ENCODE assay signal across 24 mouse cellular contexts in genomic region chr6:81621028-81621427, GRCm38 (mm10).
DNase-seq lines count a peak whose midpoint lies in the region; ATAC-seq and TF ChIP-seq lines count a peak whose summit lies in the region.
"Had no signal": no experiment of that assay in that cellular context is flagged by ENCODE, and none has a peak within 500 bp of the region (broad histone marks: within the 10 kb centered on the region; RNA-seq: fewer than 3 reads in every experiment).

No protein-coding gene starts in this region.

- DNase-seq in frontal cortex, postnatal 14 days (ENCODE audit: low spot score in 2 of 2): no peak
- peak; percentile 7 for DNase-seq in Muller cell, postnatal 12 days (ENCODE audit: inconsistent ontology term)
- no peak for DNase-seq in heart, postnatal 4 days
- DNase-seq: adrenal gland, adult 2 months; adrenal gland, postnatal 10 days; adrenal gland, postnatal 25 days; B cell, adult 2 months; cerebellum, adult 11 months; cerebellum, adult 18-20 months; cerebellum, adult 8-10 months; cerebellum, adult 9-11 months; cerebellum, postnatal 14 days; cerebellum, postnatal 36 days; embryo, embryonic 11 days had no signal

- H3K4me3 ChIP-seq in olfactory bulb, adult 2 months (ENCODE audit: insufficient read depth, low read depth, low read length): no peak overlapping the region
- H3K4me3 ChIP-seq: embryonic facial prominence, embryonic 13.5 days; embryonic facial prominence, embryonic 15.5 days; erythroblast, embryonic 14.5 days; forebrain, embryonic 10.5 days; forebrain, embryonic 12.5 days had no signal

- H3K4me1 ChIP-seq in olfactory bulb, adult 2 months (ENCODE audit: control insufficient read depth, insufficient read depth, low read length): no peaks in the 10 kb centered on the region
- H3K4me1 ChIP-seq: embryonic facial prominence, embryonic 13.5 days; embryonic facial prominence, embryonic 15.5 days; forebrain, embryonic 10.5 days; forebrain, embryonic 12.5 days had no signal

- 0 out of 2 replicates have a peak overlapping the region, but pooled peaks have one; percentile 17 for H3K27ac ChIP-seq in olfactory bulb, adult 2 months (ENCODE audit: insufficient read depth, low read depth, low read length)
- H3K27ac ChIP-seq: embryonic facial prominence, embryonic 13.5 days; embryonic facial prominence, embryonic 15.5 days; forebrain, embryonic 10.5 days; forebrain, embryonic 12.5 days had no signal

- TF ChIP-seq CTCF in olfactory bulb, adult 2 months (IDR thresholded peaks at IDR 0.05; ENCODE audit: insufficient read depth, low read depth, low read length): no peak

- no peak for TF ChIP-seq POLR2A in olfactory bulb, adult 2 months (IDR thresholded peaks at IDR 0.05; ENCODE audit: insufficient read depth, low read depth, low read length)

- peak; percentile 72 for ATAC-seq in frontal cortex, adult (ENCODE audit: low TSS enrichment)
- ATAC-seq: CD4-positive, CD25-positive, alpha-beta regulatory T cell, adult 4 months; forebrain, embryonic 14.5 days; forebrain, embryonic 16.5 days had no signal

- WGBS in olfactory bulb, adult 2 months: 59% methylated on average over 4 of the region's 4 CpGs
